Mouse (Mus musculus) skeletal muscle tissue, adult 2 months (tissue): Measurements from ENCODE around the gene Ptprcap.
A peak's percentile ranks its signal among the peaks of the same experiment; 100 is the strongest.

Source experiments
- DNase-seq: peaks from one replicate; pipeline ENCODE4 v3.0.0-alpha.2; 2012; ENCODE audit warnings: low read depth, low spot score

Gene Ptprcap

GRCm38 (mm10) chr19:4194776-4195650 lies 41.6 kb downstream of the Ptprcap start:
- DNase-seq = no peak

DNA sequence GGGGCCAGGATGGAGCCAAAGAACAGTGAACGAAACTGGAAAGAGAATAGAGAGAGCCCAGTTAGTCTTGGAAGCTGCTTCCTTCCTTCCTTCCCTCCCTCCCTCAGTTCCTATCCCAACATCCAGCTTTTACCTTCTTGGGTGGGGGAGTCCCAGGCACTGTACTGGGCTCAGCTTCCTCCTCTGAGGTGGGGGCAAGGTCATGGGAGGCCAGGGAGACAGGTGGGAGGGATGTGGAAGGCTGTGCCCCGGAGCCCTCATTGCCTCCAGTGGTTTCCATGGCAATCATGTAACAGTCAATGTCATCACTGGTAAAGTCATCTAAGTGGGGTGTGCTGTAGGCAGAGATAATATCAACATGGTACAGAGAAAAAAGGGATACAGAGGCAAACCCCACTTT lies 42.6 kb downstream of the Ptprcap start:
- no peak for DNase-seq

DNA sequence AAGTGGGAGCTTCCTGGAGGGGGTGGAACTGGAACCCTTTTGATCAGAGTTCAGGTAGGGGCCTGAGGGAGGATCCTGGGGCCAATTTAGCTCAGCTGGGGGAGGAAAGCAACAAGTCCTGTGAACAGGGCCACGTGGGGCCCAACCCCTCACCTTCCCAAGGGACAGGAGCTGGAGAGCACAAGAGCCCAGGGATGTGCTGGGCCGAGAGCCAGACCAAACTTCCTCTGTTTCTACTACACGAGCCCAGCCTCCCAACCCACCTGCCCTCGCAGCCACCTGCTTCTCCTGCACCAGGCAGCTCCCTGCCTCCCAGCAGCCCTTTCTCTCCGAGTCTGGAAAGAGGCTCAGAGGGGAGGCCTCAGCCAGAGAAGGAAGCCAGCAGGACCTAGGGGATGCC lies 43.1 kb downstream of the Ptprcap start:
- DNase-seq = no peak

DNA sequence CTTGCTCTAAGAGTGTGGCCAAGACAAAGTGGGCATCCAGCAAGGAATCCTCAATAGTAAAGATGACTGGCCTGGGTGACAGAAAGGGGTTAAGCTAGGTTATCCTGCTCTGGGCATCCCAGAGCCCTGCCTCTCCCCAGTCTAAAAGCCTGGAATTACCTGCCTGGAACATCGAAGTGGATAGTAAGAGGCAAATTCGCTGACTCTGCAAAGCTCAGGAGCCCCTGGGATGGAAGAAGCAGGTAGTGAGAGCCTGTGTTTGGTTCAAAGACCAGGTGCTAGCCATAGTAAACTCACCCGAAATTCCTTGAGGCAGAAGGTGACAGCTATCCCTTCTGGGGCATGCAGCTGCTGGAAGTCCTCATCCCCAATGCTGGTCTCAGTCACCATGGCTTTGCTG lies 43.8 kb downstream of the Ptprcap start:
- no peak for DNase-seq

DNA sequence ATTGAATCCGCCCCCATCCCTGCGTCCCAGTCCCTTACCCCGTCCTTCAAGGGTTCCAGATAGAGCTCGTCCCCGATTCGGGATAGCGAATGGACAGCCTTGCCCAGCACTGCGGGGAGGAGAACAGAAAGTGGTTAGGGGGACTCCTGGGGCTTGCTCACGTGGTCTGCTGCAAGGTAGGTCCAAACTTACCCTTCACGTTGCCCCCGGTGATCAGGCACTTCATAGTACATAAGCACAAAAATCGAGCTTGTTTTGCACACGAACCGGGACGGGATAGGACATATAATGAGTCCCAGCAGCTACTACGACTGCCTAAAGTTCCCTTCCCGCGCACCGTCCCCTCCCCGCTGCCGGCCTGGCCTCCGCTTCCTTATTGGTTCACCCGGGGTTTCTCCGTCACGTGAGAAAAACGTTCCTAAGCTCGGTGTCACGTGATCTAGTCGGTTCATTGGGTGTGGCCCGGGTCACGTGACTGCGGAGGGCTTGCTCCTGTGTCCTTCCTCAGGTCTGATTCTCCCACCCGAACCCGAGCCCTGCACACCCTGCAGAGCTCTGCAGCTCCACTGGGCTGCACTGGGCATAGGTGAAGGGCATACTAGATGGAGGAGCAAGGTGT lies 48.0 kb downstream of the Ptprcap start, which contains the start of gene Rad9a:
TSS of gene Rad9a (minus strand) at position 372 of the 619 bp plus-strand sequence.
- DNase-seq = peak; percentile 97

DNA sequence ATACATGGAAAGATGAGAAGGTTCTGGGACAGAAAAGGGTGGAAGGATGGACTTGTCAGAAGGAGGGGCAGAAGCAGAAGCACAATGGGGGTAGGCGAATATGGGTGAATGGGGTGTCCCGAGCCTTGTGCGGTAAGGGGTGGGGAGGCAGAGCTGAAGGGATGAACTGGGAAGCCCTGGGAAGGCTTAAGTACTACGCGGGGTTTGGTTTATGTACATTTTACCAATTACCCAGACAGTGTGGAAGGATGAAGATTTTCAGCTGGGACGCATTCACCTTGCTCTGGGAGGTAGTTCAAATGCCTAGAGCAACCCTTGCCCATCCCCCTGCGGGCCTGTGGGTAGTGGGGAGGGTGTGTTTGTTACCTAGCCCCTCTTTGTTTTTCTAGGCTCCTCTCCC lies 48.7 kb downstream of the Ptprcap start:
- no peak for DNase-seq

DNA sequence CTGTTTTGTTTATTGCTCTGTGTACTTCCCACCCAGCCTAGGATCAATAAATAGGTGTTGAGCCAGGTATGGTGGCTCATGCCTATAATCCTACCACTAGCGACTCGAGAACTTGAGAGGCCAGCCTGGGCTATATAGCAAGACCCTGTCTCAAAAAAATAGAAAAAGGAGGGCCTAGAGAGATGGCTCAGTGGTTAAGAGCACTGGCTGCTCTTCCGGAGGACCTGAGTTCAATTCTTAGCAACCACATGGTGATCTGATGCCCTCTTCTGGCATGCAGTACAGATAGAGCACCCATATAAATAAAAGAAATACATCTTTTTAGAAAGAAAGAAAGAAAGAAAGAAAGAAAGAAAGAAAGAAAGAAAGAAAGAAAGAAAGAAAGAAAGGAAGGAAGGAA lies 49.7 kb downstream of the Ptprcap start:
- DNase-seq = no peak

GRCm38 (mm10) chr19:4203604-4204326 lies 50.4 kb downstream of the Ptprcap start:
- DNase-seq = no peak

DNA sequence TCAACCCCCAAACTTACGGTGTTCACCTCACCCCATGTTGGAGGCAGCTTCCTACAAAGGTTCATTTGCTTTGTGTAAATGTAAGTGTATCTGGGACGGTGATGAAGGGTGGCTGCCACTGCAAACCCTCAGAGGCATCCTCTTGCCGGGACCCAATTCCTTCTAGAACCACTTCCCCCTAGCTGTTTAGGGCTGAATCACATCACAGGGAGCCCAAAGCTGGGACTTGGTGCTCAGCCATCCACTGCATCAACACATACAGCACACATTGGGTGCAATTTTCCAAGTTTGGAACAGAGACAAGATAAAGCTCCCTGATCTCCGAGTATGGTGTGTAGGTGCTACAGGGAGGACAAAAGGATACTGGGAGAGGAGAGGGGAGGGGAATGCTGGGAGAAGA lies 51.5 kb downstream of the Ptprcap start:
- no peak for DNase-seq
